Mouse (Mus musculus) heart, embryonic 16.5 days (tissue): ENCODE results near the gene Rnf32. TPM values are rescaled to one million over a fixed set of nuclear protein-coding genes. Genes with fewer than 3 reads are reported as not detected.

Source experiments
- ATAC-seq: fragments of 200-750 bp; cut with Nextera tagmentation; replicated peaks from 2 replicates; pipeline ENCODE4 v1.8.0; 2017; ENCODE audit warnings: moderate number of reproducible peaks; ENCODE audit not compliant: insufficient read depth, low FRiP score; ENCODE audit errors: extremely low read depth
- H3K27ac ChIP-seq: fragments of 300-500 bp; sonication (generic); 2 replicates; pipeline ENCODE4 v1.5.1; 2014; ENCODE audit warnings: mild to moderate bottlenecking, low read length, control low read depth, moderate library complexity
- H3K27me3 ChIP-seq: fragments of 300-500 bp; sonication (generic); 2 replicates; pipeline ENCODE4 v1.6.1; 2014; ENCODE audit warnings: low read length, mixed read lengths; ENCODE audit not compliant: control insufficient read depth, insufficient read depth
- H3K36me3 ChIP-seq: fragments of 300-500 bp; sonication (generic); 2 replicates; pipeline ENCODE4 v1.6.1; 2014; ENCODE audit not compliant: control insufficient read depth, insufficient read depth
- H3K4me1 ChIP-seq: fragments of 300-500 bp; sonication (generic); 2 replicates; pipeline ENCODE4 v1.6.1; 2014; ENCODE audit warnings: low read length, mixed read lengths; ENCODE audit not compliant: control insufficient read depth, insufficient read depth
- H3K4me2 ChIP-seq: fragments of 300-500 bp; sonication (generic); 2 replicates; pipeline ENCODE4 v1.6.1; 2014; ENCODE audit warnings: low read depth, mild to moderate bottlenecking, control low read depth, low read length
- H3K4me3 ChIP-seq: fragments of 300-500 bp; sonication (generic); 2 replicates; pipeline ENCODE4 v1.5.1; 2014; ENCODE audit warnings: mild to moderate bottlenecking, control low read depth, low read length
- H3K9ac ChIP-seq: fragments of 300-500 bp; sonication (generic); 2 replicates; pipeline ENCODE4 v1.6.1; 2014; ENCODE audit warnings: low read length, control low read depth
- H3K9me3 ChIP-seq: fragments of 300-500 bp; sonication (generic); replicated peaks from 2 replicates; pipeline ENCODE4 v1.6.1; 2016; ENCODE audit warnings: low read length; ENCODE audit not compliant: control insufficient read depth
- WGBS: fragments of 180-500 bp; shearing (Covaris S2); extraction: QIAGEN DNeasy Blood & Tissue Kit; methylation state at CpG from one replicate; pipeline ENCODE4 v1.1.7; 2014; 5-methylcytosine and 5-hydroxymethylcytosine counted together
- polyA plus RNA-seq: library from polyadenylated mRNA; unstranded; fragments of >200 nt; fragmentation: Nextera tagmentation; extraction: Ambion mirVana; gene quantifications from 2 replicates; pipeline ENCODE4 v1.2.1, GENCODE M21; 2015

Rnf32 gene
- polyA plus RNA-seq, 1 experiment from 2014 or later = 1.6 TPM

- H3K4me1 ChIP-seq = no peaks in the 10 kb centered on the region
Observed at GRCm38 (mm10) chr5:29197187-29197586, 1.4 kb downstream of the Rnf32 start.

GRCm38 (mm10) chr5:29198960-29199488 lies 3.2 kb downstream of the Rnf32 start:
- Histone ChIP-seq H3K27me3 (no peaks in the 10 kb centered on the region), H3K9ac (no peak overlapping the region), H3K36me3 (no peaks in the 10 kb centered on the region), H3K4me1 (no peaks in the 10 kb centered on the region), H3K4me2 (no peak overlapping the region), H3K4me3 (no peak overlapping the region), H3K9me3 (no peaks in the 10 kb centered on the region), H3K27ac (no peak overlapping the region)
- 74% methylated on average over 4 of the region's 4 CpGs for WGBS
- ATAC-seq = no peak

More at GRCm38 (mm10) chr5:29197187-29197586, 1.4 kb downstream of the Rnf32 start:
- Histone ChIP-seq H3K9me3 (no peaks in the 10 kb centered on the region), H3K27me3 (no peaks in the 10 kb centered on the region), H3K27ac (no peak overlapping the region), H3K4me3 (no peak overlapping the region), H3K9ac (no peak overlapping the region), H3K36me3 (no peaks in the 10 kb centered on the region), H3K4me2 (no peak overlapping the region)
- 86% methylated on average over 4 of the region's 4 CpGs for WGBS
- no peak for ATAC-seq

- no peak overlapping the region for H3K27ac ChIP-seq
- H3K4me1 ChIP-seq = no peaks in the 10 kb centered on the region
- H3K36me3 ChIP-seq = no peaks in the 10 kb centered on the region
- H3K9me3 ChIP-seq = no peaks in the 10 kb centered on the region
- no peak overlapping the region for H3K9ac ChIP-seq
- H3K27me3 ChIP-seq = no peaks in the 10 kb centered on the region
- WGBS = 58% methylated on average over 3 of the region's 3 CpGs
- H3K4me3 ChIP-seq = no peak overlapping the region
- no peak overlapping the region for H3K4me2 ChIP-seq
- no peak for ATAC-seq
Observed at GRCm38 (mm10) chr5:29199868-29200267, 4.1 kb downstream of the Rnf32 start.

GRCm38 (mm10) chr5:29205690-29206089 lies 9.9 kb downstream of the Rnf32 start:
- Histone ChIP-seq H3K27me3 (no peaks in the 10 kb centered on the region), H3K4me1 (no peaks in the 10 kb centered on the region), H3K9me3 (no peaks in the 10 kb centered on the region), H3K27ac (no peak overlapping the region), H3K9ac (no peak overlapping the region), H3K4me3 (no peak overlapping the region), H3K4me2 (no peak overlapping the region), H3K36me3 (no peaks in the 10 kb centered on the region)
- WGBS = 68% methylated on average over 5 of the region's 5 CpGs
- ATAC-seq = no peak

- Histone ChIP-seq H3K27ac (no peak overlapping the region), H3K4me2 (no peak overlapping the region), H3K36me3 (no peaks in the 10 kb centered on the region), H3K4me3 (no peak overlapping the region), H3K9me3 (no peaks in the 10 kb centered on the region), H3K4me1 (no peaks in the 10 kb centered on the region), H3K9ac (no peak overlapping the region), H3K27me3 (no peaks in the 10 kb centered on the region)
- WGBS = 40% methylated on average over 4 of the region's 4 CpGs
- ATAC-seq = no peak
Observed at GRCm38 (mm10) chr5:29211980-29212555, 16.3 kb downstream of the Rnf32 start.

- no peaks in the 10 kb centered on the region for H3K27me3 ChIP-seq
- ATAC-seq = no peak
- H3K9ac ChIP-seq = no peak overlapping the region
- no peaks in the 10 kb centered on the region for H3K36me3 ChIP-seq
- H3K9me3 ChIP-seq = no peaks in the 10 kb centered on the region
- no peak overlapping the region for H3K27ac ChIP-seq
- H3K4me1 ChIP-seq = no peaks in the 10 kb centered on the region
- H3K4me3 ChIP-seq = no peak overlapping the region
- H3K4me2 ChIP-seq = no peak overlapping the region
- WGBS = 40% methylated on average over 3 of the region's 3 CpGs
Observed at GRCm38 (mm10) chr5:29217997-29218396, 22.2 kb downstream of the Rnf32 start.

GRCm38 (mm10) chr5:29224089-29224488 lies 28.3 kb downstream of the Rnf32 start:
- H3K4me2 ChIP-seq = no peak overlapping the region
- no peak overlapping the region for H3K27ac ChIP-seq
- H3K4me1 ChIP-seq = no peaks in the 10 kb centered on the region
- H3K27me3 ChIP-seq = no peaks in the 10 kb centered on the region
- 81% methylated on average over 7 of the region's 7 CpGs for WGBS
- ATAC-seq = no peak
- H3K4me3 ChIP-seq = no peak overlapping the region
- no peaks in the 10 kb centered on the region for H3K36me3 ChIP-seq
- H3K9ac ChIP-seq = no peak overlapping the region
- H3K9me3 ChIP-seq = no peaks in the 10 kb centered on the region

GRCm38 (mm10) chr5:29230481-29230880 lies 34.7 kb downstream of the Rnf32 start:
- H3K4me2 ChIP-seq = no peak overlapping the region
- H3K9ac ChIP-seq = no peak overlapping the region
- H3K4me3 ChIP-seq = no peak overlapping the region
- H3K27me3 ChIP-seq = no peaks in the 10 kb centered on the region
- no peaks in the 10 kb centered on the region for H3K4me1 ChIP-seq
- H3K9me3 ChIP-seq = no peaks in the 10 kb centered on the region
- H3K27ac ChIP-seq = no peak overlapping the region
- no peak for ATAC-seq
- H3K36me3 ChIP-seq = peaks cover 3% of the 10 kb centered on the region; the same call in 1 of the 2 replicates
- WGBS = 76% methylated on average over 2 of the region's 2 CpGs

- H3K4me1 ChIP-seq = no peaks in the 10 kb centered on the region
- no peak overlapping the region for H3K4me2 ChIP-seq
- H3K9me3 ChIP-seq = 0 out of 2 replicates have a peak, but pooled peaks cover 3% of the 10 kb centered on the region
- H3K36me3 ChIP-seq = no peaks in the 10 kb centered on the region; the same call in 1 of the 2 replicates
- no peak overlapping the region for H3K4me3 ChIP-seq
- no peaks in the 10 kb centered on the region for H3K27me3 ChIP-seq
- H3K9ac ChIP-seq = no peak overlapping the region
- H3K27ac ChIP-seq = no peak overlapping the region
- no peak for ATAC-seq
Observed at GRCm38 (mm10) chr5:29238379-29238778, 42.6 kb downstream of the Rnf32 start.
